Mouse (Mus musculus) midbrain, embryonic 15.5 days (tissue): ENCODE measurements around the gene A3galt2. TPM values are rescaled to one million over a fixed set of nuclear protein-coding genes. Genes with fewer than 3 reads are reported as not detected.

Source experiments
- ATAC-seq: fragments of 200-750 bp; cut with Nextera tagmentation; replicated peaks from 2 replicates; pipeline ENCODE4 v1.8.0; 2017; ENCODE audit warnings: moderate TSS enrichment
- H3K27ac ChIP-seq: fragments of 300-500 bp; sonication (generic); 2 replicates; pipeline ENCODE4 v1.5.1; 2015; ENCODE audit warnings: mild to moderate bottlenecking, inconsistent platforms
- H3K27me3 ChIP-seq: fragments of 300-500 bp; sonication (generic); replicated peaks from 2 replicates; pipeline ENCODE4 v1.6.1; 2015; ENCODE audit warnings: inconsistent platforms
- H3K36me3 ChIP-seq: fragments of 300-500 bp; sonication (generic); replicated peaks from 2 replicates; pipeline ENCODE4 v1.6.1; 2015; ENCODE audit warnings: inconsistent platforms
- H3K4me1 ChIP-seq: fragments of 300-500 bp; sonication (generic); 2 replicates; pipeline ENCODE4 v1.6.1; 2015; ENCODE audit warnings: inconsistent platforms
- H3K4me2 ChIP-seq: fragments of 300-500 bp; sonication (generic); 2 replicates; pipeline ENCODE4 v1.6.1; 2015; ENCODE audit warnings: inconsistent platforms, mild to moderate bottlenecking, moderate library complexity
- H3K4me3 ChIP-seq: fragments of 300-500 bp; sonication (generic); 2 replicates; pipeline ENCODE4 v1.5.1; 2015; ENCODE audit warnings: mild to moderate bottlenecking, inconsistent platforms
- H3K9ac ChIP-seq: fragments of 300-500 bp; sonication (generic); 2 replicates; pipeline ENCODE4 v1.6.1; 2015; ENCODE audit warnings: mild to moderate bottlenecking, inconsistent platforms
- H3K9me3 ChIP-seq: fragments of 300-500 bp; sonication (generic); 2 replicates; pipeline ENCODE4 v1.6.1; 2016; ENCODE audit warnings: inconsistent platforms
- WGBS: fragments of 180-500 bp; shearing (Covaris S2); methylation state at CpG from one replicate; pipeline ENCODE4 v1.1.7; 2015; ENCODE audit warnings: mixed read lengths; 5-methylcytosine and 5-hydroxymethylcytosine counted together
- polyA plus RNA-seq: library from polyadenylated mRNA; unstranded; fragments of >200 nt; fragmentation: Nextera tagmentation; extraction: Ambion mirVana; gene quantifications from 2 replicates; pipeline ENCODE4 v1.2.1, GENCODE M21; 2015

Gene A3galt2
- polyA plus RNA-seq, 1 experiment from 2014 or later, result 0.28 TPM

DNA sequence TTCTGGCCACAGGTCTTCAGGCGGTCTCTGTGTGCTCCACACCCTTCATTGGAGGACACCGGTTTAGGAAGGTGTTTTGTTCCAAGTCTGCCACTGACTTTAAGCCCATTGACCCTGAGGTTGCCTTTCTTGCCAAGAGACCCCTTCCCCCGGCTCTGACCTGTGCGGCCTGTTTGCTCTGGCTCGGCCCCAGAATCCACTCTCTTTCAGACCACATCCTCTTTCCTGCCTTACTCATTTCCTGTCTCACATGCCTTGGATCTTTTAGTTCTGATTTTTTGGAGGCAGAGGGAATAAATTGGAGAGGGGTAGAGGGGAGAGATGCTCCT, 25.5 kb upstream of the A3galt2 start:
- H3K4me1 ChIP-seq, result peaks cover 78% of the 10 kb centered on the region
- ATAC-seq, result no peak
- peak overlapping the region; percentile 93 for H3K27ac ChIP-seq
- peak overlapping the region; percentile 85 for H3K4me2 ChIP-seq
- peak overlapping the region; percentile 90 for H3K4me3 ChIP-seq
- no peaks in the 10 kb centered on the region for H3K9me3 ChIP-seq
- H3K27me3 ChIP-seq, result no peaks in the 10 kb centered on the region
- H3K36me3 ChIP-seq, result 0 out of 2 replicates have a peak, but pooled peaks cover 4% of the 10 kb centered on the region
- 11% methylated on average over 5 of the region's 5 CpGs for WGBS
- peak overlapping the region; percentile 99 for H3K9ac ChIP-seq

DNA sequence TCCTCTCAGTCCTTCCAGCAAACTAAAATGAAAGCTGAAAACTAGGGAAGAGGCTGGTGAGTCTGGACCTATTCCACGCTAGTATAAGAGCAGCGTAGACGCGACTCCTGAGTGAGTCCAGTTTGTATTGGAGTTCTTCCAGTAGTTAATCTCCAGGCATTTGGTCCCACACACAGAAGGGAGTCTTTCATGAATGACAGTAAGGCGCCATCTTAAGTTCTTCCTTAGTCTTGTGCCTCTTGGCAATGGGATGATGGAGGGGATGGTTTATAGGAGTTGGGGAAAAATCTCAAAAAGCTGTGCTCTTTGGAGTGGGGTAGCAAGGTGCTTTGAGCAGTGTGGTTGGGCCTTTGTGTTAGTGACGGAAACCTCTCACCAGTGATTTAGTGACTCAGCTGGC, 24.9 kb upstream of the A3galt2 start:
- peak overlapping the region; percentile 18; the same call in 1 of the 2 replicates for H3K27ac ChIP-seq
- peaks cover 84% of the 10 kb centered on the region for H3K4me1 ChIP-seq

DNA sequence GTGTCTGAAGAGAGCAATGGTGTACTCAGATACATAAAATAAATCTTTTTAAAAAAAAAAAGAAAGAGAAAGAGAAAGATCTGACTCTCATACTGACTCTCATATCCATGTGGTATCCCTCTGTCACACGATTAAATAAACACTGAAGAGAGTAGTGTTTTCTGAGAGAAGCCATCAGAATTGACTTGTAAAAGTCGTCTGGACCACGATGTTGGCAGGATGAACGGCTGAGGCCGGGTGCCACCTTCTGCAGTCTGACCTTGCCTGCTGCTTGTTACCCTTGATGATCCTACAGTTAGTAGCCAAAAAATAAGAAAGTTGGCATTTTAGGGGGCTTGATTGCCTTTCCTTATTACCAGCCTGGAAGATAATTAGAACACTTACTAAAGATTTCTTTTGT, 22.4 kb upstream of the A3galt2 start:
- 0 out of 2 replicates have a peak overlapping the region, but pooled peaks have one; percentile 23 for H3K9ac ChIP-seq
- H3K4me1 ChIP-seq, result peaks cover 90% of the 10 kb centered on the region
- H3K9me3 ChIP-seq, result no peaks in the 10 kb centered on the region
- 0 out of 2 replicates have a peak overlapping the region, but pooled peaks have one; percentile 32 for H3K27ac ChIP-seq
- WGBS, result 37% methylated on average over 5 of the region's 5 CpGs
- 0 out of 2 replicates have a peak, but pooled peaks cover 4% of the 10 kb centered on the region for H3K36me3 ChIP-seq
- no peak overlapping the region for H3K4me2 ChIP-seq
- no peaks in the 10 kb centered on the region for H3K27me3 ChIP-seq
- H3K4me3 ChIP-seq, result no peak overlapping the region
- ATAC-seq, result no peak

More for the DNA sequence above, 24.9 kb upstream of the A3galt2 start:
- H3K4me2 ChIP-seq, result peak overlapping the region; percentile 85
- H3K27me3 ChIP-seq, result no peaks in the 10 kb centered on the region
- ATAC-seq, result no peak
- H3K9me3 ChIP-seq, result no peaks in the 10 kb centered on the region
- H3K9ac ChIP-seq, result peak overlapping the region; percentile 99; the same call in 1 of the 2 replicates
- WGBS, result 30% methylated on average over 6 of the region's 6 CpGs
- H3K36me3 ChIP-seq, result 0 out of 2 replicates have a peak, but pooled peaks cover 4% of the 10 kb centered on the region
- H3K4me3 ChIP-seq, result peak overlapping the region; percentile 90

DNA sequence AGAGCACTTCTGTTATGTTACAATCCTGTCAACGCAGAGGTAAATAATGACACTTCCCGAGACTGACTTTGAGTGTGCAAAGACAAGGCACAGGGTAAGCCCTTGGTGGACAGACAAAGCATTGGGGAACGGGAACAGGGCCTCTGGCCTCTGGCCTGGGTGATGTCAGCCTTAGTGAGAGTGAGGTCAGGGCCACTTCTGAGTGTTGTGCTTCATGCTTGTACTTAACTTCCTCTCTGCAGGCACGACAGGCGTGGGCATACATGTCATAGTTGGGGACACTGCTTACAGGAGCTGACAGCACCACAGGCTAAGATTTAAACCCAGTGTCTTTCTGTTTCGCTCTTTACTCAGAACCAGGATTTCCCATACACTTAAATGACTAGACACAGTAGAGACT, 21.7 kb upstream of the A3galt2 start:
- Histone ChIP-seq H3K9me3 (no peaks in the 10 kb centered on the region), H3K4me3 (no peak overlapping the region), H3K9ac (peak overlapping the region; percentile 23; the same call in 1 of the 2 replicates), H3K4me2 (peak overlapping the region; percentile 23; the same call in 1 of the 2 replicates), H3K4me1 (peaks cover 96% of the 10 kb centered on the region), H3K36me3 (0 out of 2 replicates have a peak, but pooled peaks cover 4% of the 10 kb centered on the region), H3K27me3 (no peaks in the 10 kb centered on the region), H3K27ac (peak overlapping the region; percentile 65)
- no peak for ATAC-seq
- 27% methylated on average over 6 of the region's 6 CpGs for WGBS

DNA sequence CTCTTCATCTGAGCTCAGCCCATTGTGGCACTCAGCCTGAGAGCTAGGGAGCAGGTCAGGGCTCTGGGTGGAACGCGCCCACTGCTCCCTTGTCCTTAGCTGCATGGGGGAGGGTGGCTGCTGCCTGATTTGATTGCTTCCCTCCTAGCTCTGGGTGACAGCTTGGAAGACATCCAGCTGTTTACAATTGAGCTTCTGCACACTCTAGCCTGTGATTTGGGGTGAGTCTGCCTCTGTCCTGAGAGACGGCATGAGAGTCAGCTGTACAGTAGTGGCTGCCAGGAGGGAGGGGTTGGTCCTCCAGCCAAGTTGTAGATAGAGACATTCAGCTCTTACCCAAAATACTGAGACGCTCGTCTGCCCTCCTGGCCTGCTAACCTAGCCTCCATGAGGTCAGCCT, 20.9 kb upstream of the A3galt2 start:
- no peak overlapping the region; the same call in 1 of the 2 replicates for H3K9ac ChIP-seq
- H3K27me3 ChIP-seq, result no peaks in the 10 kb centered on the region
- no peak overlapping the region for H3K4me3 ChIP-seq
- H3K9me3 ChIP-seq, result no peaks in the 10 kb centered on the region
- 17% methylated on average over 5 of the region's 5 CpGs for WGBS
- peak; percentile 69 for ATAC-seq
- peaks cover 89% of the 10 kb centered on the region for H3K4me1 ChIP-seq
- peak overlapping the region; percentile 14 for H3K4me2 ChIP-seq
- peak overlapping the region; percentile 65 for H3K27ac ChIP-seq
- 0 out of 2 replicates have a peak, but pooled peaks cover 4% of the 10 kb centered on the region for H3K36me3 ChIP-seq

DNA sequence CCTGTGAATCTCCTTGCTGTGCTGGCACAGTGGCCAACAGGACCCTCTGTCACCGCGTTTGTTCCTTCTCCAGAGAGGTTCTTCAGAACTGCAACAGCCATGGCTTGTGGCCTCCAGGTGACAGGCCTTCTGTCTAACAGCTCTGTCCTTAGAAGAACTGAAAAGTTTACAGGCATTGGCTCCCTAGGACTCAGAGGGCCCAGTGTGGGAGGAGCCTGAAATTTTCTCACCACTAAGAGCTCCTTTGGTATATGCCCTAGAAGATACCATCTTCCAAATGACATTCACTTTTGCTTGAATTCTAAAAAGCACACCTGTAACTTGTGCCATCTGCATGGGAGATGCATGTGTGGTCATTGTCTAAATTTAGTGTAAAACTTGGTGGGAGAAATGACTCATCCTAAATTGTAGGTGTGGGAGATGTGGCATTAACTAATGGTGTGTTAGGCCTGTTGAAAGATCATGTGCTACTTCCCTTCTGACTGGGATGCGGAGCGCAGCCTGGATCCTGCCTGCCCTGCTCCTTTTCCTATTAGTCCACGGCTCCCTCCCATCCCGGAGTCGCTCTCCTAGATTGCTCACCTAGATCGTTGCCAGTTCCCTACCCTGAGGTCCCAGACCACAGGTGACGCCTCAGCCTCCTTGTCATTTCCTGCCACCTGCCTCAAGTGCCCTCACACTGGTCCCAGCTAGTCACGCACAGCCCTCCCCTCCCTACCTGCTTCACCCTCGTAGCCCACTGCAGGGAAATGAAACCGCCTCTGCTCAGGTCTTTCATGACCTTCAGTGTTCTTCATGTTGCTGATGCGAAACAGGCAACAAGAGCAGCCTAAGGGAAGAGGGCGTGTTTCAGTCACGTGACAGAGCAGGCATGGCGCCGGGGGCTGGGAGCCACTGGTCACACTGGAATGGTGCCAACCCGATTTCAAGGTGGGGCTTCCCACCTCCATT, 20.2 kb upstream of the A3galt2 start:
- ATAC-seq, result no peak; the same call in 1 of the 2 replicates
- peak overlapping the region; percentile 79 for H3K27ac ChIP-seq
- no peak overlapping the region for H3K9ac ChIP-seq
- 56% methylated on average over 18 of the region's 18 CpGs for WGBS
- H3K4me1 ChIP-seq, result peaks cover 81% of the 10 kb centered on the region
- no peaks in the 10 kb centered on the region for H3K9me3 ChIP-seq
- H3K4me2 ChIP-seq, result 0 out of 2 replicates have a peak overlapping the region, but pooled peaks have one; percentile 14
- 0 out of 2 replicates have a peak, but pooled peaks cover 4% of the 10 kb centered on the region for H3K36me3 ChIP-seq
- H3K4me3 ChIP-seq, result no peak overlapping the region
- no peaks in the 10 kb centered on the region for H3K27me3 ChIP-seq

DNA sequence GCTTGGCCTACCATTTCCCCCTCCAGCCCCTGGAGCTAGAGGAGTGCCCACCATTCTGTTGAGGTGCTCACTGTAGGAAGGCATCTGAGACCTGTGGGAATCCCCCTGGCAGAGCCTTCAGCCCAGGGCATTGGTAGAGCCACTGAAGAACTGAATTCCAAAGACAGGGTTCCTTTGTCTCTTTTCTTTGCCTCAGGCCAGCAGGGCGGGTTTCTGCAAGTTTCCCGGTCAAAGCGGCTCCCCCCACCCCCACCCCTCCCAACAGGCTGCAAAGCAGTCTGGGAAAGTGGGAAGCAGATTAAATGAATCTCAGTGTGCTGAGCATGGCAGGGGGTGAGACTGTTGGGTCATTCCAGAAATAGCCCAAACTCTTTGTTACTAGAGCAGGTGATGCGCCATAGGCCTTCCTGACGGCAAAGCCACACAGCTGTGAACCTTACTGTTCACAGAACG, 18.0 kb upstream of the A3galt2 start:
- H3K4me1 ChIP-seq, result peaks cover 67% of the 10 kb centered on the region
- WGBS, result 9% methylated on average over 6 of the region's 6 CpGs
- H3K9ac ChIP-seq, result peak overlapping the region; percentile 25; the same call in 1 of the 2 replicates
- peak; percentile 52 for ATAC-seq
- no peaks in the 10 kb centered on the region for H3K36me3 ChIP-seq
- peak overlapping the region; percentile 29 for H3K4me2 ChIP-seq
- no peak overlapping the region for H3K4me3 ChIP-seq
- H3K27me3 ChIP-seq, result no peaks in the 10 kb centered on the region
- peak overlapping the region; percentile 79 for H3K27ac ChIP-seq
- H3K9me3 ChIP-seq, result no peaks in the 10 kb centered on the region

DNA sequence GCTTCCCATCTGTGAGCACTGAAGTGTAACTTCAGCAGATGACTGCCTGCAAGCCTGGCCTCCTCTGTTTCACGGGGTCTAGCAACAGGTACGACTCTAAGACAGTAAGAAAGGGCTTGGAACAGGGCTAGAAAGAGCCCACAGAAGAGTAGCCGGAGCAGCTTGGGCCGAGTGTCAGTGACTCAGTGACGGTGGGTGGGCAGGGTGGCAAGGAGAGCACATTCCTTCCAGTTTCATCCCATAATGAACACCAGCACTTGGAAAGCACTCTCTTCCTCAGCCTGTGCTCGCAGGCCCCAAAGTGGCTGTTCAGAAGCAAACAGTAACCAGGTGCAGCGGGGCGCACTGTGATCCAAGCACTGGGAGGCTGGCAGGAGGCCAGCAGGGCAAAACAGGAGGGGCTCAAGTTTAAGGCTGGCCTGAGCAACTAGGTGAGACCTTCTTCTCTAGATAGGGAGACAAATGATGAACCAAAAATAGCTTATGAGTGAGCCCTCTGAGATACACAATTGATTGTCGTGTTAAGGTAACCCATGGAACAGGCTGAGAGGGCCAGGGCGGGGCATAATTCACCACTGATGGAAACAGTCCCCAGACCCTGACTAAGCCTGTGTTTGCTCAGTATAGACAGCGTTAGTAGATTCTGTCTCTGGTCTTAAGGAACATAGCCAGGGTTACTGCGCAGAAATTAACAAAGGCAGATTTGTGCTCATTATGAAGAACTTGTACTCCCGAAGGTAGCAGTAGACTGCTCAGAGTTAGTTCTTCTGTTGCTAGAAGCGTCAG, 17.1 kb upstream of the A3galt2 start:
- 40% methylated on average over 14 of the region's 14 CpGs for WGBS
- H3K27me3 ChIP-seq, result no peaks in the 10 kb centered on the region
- H3K27ac ChIP-seq, result peak overlapping the region; percentile 79
- H3K4me2 ChIP-seq, result no peak overlapping the region; the same call in 1 of the 2 replicates
- no peak overlapping the region for H3K4me3 ChIP-seq
- no peaks in the 10 kb centered on the region for H3K36me3 ChIP-seq
- no peak overlapping the region for H3K9ac ChIP-seq
- peaks cover 67% of the 10 kb centered on the region for H3K4me1 ChIP-seq
- H3K9me3 ChIP-seq, result no peaks in the 10 kb centered on the region
- ATAC-seq, result no peak

DNA sequence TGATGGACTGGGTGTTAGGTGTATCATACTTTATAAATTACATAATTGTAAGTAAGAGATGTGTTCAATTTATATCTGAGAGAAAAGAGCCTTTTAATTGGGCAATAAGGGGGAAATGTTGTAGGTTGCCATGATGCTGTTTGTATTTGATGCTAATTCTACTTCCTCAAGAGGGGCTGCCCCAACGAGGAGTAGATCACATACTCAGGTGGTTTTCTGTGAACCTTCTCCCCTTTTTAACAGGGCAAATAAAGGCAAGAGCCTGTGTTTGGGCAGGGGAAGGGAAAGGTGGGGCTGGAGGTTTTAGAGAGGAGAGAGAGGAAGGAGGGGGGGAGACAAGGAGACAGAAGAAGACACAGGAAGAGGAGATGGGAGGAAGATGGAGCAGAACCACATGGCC, 14.3 kb upstream of the A3galt2 start:
- Histone ChIP-seq H3K4me1 (peaks cover 39% of the 10 kb centered on the region), H3K9me3 (no peaks in the 10 kb centered on the region), H3K4me2 (no peak overlapping the region), H3K27ac (no peak overlapping the region), H3K36me3 (peaks cover 18% of the 10 kb centered on the region), H3K4me3 (no peak overlapping the region), H3K9ac (no peak overlapping the region), H3K27me3 (no peaks in the 10 kb centered on the region)
- no peak for ATAC-seq
- 62% methylated on average over 1 of the region's 1 CpGs for whole genome bisulfite sequencing

DNA sequence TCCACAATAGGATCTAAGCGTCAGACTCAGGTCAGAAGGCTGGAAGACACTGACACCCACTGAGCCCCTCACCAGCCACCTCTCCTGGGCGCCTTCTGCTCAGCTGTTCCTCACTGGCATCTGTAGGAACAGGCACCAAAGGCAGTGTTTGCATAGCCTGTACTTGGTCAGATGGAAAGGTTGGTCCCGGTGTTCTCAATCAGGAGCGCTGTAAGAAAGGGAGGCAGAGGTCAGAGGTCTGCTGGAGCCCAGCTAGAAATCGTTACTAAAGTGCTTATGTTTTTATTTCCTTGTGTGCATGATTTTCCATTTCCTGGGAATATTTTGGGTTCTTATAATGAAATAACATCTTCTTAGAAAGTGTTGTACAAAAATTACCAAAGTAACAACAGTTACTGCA, 13.3 kb upstream of the A3galt2 start:
- whole genome bisulfite sequencing, result 45% methylated on average over 5 of the region's 5 CpGs
- H3K9ac ChIP-seq, result no peak overlapping the region
- no peaks in the 10 kb centered on the region for H3K9me3 ChIP-seq
- ATAC-seq, result no peak
- no peaks in the 10 kb centered on the region for H3K27me3 ChIP-seq
- no peak overlapping the region for H3K27ac ChIP-seq
- H3K4me2 ChIP-seq, result no peak overlapping the region
- H3K4me3 ChIP-seq, result no peak overlapping the region
- peaks cover 29% of the 10 kb centered on the region for H3K4me1 ChIP-seq
- H3K36me3 ChIP-seq, result peaks cover 28% of the 10 kb centered on the region

DNA sequence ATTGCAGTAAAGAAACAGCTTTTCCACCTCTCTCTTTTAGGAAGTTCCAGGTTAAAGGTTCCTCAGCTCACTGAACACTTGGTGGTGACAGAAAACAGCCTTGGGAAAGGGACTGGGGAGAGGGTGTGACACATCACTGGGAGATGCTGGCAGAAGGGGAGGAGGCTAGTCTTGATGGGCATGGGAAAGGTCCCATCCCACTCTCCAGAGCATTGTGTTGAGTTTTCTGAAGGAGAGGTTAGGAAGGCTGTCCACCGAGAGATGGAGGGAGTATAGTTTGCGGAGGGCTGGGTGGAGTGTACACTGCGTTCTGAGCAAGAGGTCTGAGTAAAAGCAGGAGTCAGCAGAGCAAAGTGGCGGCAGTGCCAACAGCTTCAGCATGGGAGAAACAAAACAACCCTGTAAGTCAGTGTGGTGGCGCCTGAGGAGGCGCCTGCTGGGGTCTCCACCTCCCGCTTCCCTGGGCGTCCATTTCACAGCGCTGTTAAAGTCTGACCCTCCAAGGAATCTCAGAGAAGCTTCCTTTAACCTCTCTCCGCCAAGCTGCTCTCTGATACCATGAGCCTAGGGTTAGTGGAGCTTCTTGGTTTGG, 12.7 kb upstream of the A3galt2 start:
- Histone ChIP-seq H3K9ac (no peak overlapping the region; the same call in 1 of the 2 replicates), H3K36me3 (peaks cover 33% of the 10 kb centered on the region), H3K4me3 (no peak overlapping the region), H3K4me1 (peaks cover 23% of the 10 kb centered on the region), H3K27me3 (no peaks in the 10 kb centered on the region), H3K27ac (no peak overlapping the region), H3K4me2 (no peak overlapping the region), H3K9me3 (no peaks in the 10 kb centered on the region)
- 42% methylated on average over 10 of the region's 10 CpGs for WGBS
- no peak for ATAC-seq
